Mouse (Mus musculus): ENCODE results near the gene Mybbp1a.

Gene Mybbp1a

DNA sequence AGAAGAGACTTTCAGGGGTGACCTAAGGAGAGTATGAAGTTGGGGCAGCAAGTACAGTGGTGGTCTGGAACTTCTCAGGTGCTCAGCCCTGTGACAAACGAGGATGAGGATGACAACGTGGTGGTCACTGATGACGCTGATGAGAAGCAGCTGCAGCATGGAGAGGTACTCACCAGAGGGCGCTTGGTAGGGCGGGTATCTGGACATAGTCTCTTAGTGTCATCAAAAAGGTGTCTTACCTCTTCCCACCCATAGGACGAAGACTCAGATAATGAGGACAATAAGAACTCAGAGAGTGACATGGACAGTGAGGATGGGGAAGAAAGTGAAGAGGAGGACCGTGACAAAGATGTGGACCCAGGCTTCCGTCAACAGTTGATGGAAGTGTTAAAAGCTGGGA lies 6.3 kb downstream of the Mybbp1a start:
- DNase-seq = no peak

DNA sequence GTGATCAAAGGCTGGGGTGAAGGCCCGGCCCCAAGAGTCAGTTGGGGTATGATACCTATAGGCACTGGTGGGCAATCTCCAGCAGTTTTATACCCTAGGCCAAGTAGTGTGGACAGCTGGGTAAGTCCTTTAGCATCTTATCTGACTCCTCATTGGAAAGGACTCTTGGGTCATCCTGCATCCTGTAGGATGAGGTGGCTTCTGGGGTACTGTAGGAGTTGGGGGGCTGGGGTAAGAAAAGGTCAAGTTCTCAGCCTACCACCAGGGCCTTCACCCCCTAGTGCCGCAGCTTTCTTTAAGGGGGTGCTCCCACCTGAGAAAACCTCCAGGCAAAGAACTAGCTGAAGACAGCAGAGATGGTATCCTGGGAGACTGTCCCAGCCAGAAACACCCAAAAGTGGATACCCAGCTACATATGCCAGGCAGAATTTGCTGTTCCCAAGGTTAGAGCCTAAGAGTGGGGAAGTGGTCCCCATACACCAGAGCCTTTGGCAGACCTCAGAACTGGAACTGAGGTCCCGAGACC lies 11.0 kb downstream of the Mybbp1a start:
- no peak for DNase-seq

DNA sequence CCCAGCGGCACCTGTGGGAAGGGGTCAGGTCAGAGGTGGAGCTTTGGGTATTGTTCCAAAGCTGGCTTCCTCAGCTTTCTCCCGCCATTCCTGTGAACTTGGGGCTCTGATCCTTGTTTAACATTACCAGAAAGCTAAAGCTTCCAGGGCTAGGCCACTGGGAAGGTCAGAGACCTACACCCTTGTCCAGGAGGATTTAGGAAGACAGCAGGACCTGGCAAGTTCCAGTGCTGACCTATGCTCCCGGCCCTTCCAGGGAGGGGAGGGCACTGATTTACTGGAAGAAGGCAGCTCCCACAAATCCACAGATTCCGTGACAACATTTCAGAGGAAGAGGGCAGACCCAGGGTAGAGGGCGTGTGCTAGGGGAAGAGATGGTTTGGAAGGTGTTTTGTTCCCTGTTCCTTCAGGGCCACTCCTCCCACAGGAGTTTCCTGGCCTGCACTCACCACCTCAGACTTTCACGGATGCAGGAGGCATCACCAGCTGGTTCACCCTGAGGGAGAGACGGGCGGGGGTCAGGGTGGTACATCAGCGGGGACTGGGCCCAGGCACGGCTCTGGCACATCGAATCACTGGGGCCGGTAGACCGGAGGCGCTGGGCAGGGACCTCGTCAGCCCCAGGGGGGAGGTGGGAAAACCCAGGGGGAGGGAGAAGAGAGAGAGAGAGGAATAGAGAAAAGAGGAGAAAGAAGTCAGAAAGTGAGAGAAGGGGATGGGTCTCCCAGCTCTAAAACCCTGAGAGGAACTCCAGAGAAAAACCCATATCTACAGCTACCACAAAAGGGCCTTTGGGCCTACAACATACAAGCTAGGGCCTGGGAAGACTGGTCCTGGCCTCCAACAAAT lies 12.2 kb downstream of the Mybbp1a start:
- no peak for DNase-seq

DNA sequence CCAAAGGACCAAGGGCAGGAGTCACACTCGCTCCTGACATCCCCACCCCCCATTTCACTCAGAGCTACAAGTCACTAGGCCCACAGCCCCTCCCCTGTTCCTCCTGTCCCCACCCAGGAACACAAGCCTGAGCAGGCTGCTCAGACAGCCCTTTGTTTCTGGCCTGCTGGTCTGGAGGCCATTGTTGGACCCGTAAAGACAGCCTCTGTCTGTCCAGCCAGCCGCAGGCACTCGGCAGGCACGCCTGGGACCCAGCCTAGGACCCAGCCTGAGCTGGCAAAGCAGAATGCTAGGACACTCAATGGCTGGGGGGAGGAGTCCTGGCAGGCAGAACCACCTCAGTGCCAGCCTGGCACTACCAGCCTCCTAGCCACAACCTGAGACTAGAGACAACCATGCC lies 14.5 kb downstream of the Mybbp1a start:
- DNase-seq = no peak

DNA sequence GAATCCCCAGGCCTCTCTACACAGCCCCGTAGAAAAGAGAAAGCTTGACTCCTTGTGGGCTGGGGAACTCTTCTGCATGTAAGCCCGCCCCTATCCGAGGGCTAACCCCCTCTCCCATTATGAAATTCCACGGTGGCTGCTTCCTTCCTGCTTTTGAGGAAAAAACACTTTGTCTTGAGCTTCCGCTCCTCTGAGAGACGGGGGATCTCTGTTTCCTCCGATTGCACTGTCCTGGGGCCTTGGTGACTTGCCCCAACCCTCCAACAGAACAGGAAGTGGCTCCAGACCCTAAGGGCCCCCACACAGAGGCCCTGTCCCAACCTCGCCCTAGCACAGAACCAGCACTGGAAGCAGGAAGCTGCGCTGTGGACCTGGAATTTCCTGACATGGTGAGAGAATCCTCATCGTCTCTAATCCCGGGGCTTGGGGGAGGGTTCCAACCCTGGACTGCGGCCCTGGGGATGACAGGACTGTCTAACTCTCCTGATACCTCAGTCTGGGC lies 16.9 kb downstream of the Mybbp1a start:
- peak; percentile 50 for DNase-seq

DNA sequence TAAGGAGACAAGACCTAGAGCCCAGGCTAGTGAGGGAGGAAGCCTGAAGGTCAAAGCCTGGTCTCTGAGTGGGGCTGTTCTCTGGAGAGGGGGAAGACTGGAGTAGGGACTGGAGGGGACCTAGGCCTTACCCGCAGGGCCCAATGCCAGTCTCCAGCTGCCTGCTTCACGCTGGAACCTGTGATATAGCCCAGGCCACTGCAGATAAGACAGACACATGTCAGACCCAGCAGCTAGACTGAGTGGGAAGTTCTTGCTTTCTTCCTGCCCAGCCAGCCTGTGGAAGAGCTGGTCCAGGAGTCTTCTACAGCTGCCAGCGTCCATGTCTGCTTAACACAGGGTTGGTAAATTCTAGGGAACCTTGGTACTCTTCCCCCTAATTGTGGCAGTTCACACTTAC lies 17.3 kb downstream of the Mybbp1a start:
- no peak for DNase-seq

DNA sequence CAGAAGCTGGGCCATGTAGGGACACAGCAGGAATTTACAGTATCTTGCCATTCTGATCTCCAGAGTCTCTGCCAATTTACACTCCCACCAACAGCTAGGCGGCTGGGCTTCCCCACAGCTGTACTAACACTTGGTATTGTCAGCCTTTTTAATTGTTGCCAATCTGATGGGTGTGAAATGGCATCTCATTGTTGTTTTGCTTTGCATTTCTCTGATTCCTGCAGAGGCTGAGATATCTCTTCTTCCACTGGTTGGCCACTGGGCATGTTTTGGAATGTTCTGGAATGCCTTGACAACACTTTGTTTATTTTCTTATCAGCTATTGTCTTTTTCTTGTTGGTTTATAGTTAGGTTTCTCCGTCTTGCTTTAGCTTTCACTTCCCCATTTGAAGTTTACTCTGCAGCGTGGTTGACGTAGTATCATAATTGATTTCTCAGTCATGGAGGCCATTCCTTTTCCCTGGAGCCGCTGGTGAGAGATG lies 20.4 kb downstream of the Mybbp1a start:
- no peak for DNase-seq

DNA sequence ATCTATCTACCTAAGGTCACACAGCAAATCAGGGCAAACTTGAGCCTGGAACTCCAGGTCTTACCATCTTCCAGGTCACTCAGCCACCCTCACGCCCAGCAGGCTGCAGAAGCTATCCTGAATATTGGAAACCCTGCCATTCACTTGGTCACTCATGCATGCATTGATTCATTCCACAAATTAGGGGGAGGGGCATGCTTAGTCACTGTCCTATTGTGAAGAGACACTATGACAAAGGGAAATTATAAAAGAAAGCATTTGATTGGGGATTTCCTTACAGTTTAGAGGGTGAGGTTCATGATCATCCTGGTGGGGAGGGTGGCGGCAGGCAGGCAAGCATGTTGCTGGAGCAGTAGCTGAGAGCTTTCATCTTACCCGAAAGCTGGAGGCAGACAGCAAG lies 23.7 kb downstream of the Mybbp1a start:
- DNase-seq = no peak

DNA sequence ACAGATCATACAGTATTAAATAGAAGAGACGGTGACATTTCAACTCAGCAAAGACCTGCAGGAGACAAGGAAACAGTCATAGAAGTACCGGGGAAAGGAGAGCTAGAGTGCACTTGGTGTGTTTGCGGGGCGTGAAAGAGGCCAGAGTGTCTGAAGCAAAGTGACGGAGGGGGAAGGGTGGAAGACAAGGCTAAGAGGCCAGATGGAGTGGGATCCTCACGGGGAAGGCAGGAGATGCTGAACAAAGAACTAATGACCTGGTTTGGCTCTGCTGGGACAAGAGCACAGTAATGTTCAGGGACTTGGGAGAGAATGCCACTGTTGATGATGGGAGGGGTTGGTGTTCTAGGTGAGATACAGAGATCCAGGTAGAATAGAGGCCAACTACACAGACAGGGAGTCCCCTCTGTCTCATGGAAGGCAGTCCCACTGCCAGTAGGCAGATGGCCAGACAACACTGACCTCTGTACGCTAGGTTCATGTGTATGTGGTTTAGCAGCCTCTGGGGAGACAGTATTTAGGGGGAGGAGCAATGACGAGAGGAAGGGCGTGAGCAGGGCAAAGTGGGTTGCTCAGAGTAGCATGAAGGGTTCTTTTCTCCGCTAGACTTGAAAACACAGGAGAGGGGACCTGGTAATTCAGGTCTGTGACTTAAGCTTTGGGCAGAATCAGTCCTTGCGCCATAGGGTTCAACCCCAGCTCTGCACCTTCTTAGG lies 25.0 kb downstream of the Mybbp1a start:
- no peak for DNase-seq

DNA sequence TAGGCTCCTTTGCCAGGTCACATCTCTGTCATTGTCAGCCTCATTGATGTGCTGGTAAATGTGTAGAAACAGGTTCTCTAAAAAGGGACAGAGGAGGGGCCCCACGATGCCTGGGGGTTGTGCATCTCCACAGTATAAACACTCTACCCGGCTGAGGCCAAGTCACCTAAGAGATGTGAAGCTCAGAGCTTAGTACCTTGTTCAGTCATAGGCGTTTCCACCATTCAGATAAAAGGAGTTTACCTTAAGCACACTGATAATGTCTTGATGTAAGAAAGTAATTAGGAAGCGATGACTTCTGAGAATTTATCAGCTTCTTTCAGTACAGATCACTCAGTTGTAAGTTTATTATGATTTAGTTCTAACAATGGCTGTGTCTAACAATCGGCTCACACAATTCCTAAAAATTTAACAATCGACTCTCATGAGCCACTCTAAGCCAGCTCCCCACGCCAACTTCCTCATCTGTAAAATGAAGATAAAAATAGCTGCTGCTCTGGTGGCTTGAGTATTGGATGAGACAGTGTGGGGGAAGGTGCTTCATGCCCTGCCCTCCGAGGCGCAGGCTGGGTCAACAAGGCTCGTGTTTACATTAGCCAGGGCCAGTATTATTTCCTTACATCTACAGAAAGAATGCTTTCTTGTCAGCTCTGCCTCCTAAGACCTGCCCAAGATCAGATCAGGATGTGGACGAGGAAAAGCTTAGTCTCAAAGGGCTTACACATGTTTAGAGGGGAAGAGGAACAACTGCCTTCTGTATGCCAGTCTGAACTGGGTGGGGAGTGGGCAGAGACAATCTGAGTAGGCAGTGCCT lies 25.7 kb downstream of the Mybbp1a start:
- DNase-seq = no peak

DNA sequence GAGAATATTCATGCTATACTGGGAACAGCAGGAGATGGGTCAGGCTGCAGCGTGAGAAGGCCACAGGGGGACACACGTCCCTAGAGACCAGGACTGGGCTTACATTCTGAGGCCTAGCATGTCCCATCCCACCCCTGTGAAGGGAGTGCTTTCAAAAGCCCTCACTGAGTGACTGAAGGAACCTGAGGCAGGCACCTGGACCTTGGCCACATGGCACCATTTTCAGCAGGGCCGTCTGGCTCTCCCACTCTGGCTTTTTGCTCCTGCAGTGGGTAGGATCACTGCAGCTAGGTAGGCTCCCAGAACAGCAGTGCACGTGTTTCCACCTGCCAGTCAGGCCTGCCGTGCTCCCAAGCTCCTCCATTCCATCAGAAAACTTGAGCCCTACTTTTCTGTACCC lies 27.4 kb downstream of the Mybbp1a start:
- DNase-seq = no peak

DNA sequence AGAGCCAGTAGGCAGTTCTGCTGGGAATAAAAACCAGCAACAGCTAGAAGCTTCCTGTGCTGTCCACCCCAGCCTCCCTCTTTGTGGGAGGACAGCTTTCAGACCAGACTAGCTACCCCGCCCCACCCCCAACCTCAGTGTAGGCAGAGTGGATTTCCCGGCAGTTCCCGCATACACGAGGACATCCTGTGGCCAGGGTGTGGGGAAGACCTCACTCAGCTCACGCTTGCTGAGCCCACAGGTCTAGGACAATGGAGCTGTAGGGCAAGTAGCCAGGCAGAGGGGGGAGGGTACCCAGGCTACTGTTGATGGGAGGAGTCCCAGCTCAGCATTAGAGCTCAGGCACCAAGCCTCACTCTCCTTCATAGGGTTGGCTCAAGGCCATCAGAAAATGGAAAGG lies 28.1 kb downstream of the Mybbp1a start:
- peak; percentile 75 for DNase-seq

DNA sequence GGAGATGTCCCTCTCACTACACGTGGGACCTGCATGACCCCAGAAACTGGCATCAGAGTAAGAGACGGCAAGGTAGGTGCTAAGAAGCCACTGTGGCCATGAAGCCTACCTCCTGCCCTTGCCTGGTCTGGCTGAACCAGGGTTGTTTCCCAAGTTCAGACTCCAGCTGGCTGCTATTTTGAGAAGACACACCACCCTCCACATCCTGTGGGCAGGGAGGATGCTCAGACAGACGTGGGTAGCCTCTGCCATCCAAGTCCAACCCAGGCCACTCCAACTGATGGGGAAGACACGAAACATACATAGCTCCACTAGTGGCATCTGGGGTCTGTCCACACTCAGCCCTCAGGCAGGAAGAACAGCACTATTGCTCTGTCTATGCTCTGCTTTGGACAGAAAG lies 28.8 kb downstream of the Mybbp1a start:
- DNase-seq = no peak

DNA sequence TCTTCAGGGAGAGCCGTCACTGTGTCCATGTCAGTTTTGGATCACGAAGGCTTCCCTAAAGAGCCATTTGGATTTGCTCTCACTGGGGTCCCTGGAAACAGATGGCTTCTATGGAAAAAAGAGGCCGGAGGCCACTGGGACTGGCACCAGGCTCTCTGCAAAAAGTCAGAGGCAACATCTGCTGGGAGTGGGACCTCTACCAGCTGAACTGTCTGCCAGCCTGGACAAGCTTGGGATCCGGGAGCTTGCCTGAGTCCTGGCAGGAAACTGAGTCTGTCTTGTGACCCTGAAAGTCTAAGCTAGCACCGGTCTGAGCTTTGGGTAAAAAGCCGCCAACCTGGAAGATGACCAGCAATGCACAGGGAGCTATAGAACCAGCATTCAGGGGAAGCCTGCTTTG lies 30.2 kb downstream of the Mybbp1a start:
- DNase-seq = no peak

DNA sequence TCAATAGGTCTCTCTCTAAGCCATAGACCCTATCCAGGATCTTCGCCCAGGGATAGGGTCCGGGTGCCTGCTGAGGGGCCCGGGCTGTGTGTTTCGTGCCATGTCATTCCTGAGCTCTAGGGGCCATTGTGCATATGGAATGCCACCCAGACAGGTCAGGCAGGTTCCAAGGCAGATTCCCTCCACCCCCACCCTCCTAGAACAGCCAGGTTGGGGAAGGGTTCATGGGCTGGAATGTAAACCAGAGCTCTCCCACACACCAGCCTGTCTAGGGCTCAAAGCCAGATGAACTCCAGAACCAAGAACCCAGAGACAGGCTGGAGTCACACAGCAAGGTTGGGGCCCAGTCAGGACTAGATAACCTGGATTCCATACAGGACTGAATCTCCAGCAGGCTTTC lies 32.4 kb downstream of the Mybbp1a start:
- DNase-seq = no peak

DNA sequence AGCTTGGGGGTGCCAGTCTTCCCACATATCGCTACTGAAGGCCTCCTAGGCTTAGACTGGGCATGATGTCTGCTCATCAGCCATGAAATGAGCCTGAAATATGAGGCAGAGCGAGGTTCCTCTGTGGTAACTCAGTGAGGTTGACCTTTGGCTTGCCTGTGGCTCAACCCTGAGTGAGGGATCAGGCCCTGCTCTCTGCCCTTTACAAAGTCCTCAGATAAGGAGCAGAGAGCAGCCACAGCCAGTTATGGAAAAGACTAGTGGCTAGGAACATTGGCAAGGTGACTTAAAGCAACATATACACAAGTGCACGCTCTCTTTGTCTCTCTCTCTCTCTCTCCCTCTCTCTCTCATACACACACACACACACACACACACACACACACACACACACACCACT lies 33.8 kb downstream of the Mybbp1a start:
- peak; percentile 40 for DNase-seq

DNA sequence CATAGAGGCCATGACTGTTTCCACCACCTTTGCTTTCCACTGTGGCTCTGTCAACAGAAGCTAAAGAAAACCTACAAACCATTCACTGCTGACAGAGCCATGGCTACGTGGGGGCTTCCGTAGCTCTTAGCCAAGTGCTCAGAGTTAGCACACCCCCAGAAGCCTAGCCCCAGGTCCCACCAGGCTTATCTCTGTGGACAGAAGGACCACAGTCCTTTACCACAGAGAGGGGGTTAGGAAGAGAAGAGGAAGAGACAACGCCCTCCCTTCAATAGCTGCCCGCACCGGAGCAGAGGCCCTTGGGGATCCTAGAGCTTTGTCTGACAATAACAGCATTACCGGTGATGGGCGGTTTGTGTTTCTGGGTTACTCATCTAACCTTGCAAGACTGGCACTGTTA lies 34.3 kb downstream of the Mybbp1a start:
- DNase-seq = no peak

DNA sequence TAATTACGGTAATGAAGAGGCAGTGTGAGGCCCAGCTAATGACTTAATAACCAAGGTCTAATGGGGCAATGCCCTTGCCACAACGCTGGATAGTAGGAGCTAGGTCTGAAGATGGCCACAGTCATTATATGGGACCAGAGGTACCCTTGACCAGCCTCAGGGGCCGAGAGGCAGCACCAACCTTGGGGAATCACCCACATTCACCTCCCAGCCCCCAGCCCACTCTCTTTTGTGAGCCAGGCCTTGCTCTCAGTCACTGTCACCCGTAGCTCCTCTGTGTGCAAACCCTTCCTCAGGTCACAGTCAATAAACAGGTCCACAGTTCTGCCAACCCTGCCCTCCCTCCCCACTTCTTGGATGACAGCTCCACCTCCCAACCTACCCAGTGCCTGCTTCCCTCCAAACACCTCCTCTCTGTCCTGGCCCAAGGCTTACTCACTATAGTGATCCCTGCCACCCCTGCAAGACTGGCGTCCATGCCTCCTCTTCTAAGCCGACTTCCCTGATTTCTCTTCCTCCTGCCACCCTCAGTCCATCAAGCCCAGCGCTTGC lies 35.0 kb downstream of the Mybbp1a start:
- DNase-seq = no peak

DNA sequence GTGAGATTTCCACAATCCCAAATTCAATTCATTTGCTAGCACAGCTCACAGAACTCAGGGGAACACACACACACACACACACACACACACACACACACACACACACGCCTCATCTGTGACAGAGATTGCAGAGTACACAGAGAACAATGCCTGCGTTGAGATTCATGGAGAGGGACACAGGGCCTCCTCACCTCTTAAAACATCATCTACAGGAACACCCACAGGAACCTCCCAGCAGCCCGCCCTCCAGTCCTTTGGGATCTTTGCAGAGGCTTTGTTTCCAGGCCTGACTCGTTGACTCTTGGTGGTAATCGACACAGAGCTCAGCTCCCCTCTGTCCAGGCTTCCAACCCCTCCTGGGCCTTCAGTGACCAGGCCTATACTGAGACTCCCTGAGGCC lies 36.0 kb downstream of the Mybbp1a start:
- DNase-seq = no peak

DNA sequence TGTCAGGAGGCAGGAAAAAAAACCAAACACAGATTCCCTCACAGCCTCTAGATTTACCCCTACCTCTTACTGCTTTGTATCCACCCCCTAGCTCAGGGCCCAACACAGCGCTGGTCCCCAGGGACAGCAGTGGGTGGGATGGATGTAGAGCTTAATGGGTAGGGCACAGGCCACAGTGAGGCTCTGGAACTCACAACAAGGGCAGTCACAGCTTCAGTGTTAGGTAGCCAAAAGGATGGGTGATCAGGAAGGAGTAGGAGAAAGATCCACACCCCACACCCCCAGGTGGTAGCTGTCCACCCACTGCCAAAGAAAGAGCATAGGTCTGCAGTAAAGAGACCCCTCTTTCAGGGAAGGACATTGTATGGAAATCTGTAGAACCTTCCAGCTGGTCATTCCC lies 36.5 kb downstream of the Mybbp1a start:
- DNase-seq = no peak

DNA sequence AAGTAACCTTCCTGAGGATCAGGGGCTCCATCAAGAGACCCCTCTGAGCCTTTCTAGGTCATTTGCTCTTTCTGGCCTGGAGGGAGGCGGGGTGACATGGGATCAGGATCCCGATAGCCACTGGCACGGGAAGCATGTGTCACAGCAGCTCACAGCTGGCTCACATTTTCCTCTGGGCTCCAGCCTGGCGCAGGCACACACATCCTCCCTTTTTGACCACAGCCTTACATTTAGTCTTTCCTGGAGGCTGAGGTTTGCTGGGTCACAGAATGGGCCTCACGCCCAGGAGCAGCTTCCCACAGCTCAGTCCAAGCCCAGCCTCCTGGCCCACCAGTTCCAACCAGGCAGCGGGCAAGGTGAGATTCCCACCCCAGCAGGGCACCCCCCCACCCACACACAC lies 37.1 kb downstream of the Mybbp1a start:
- peak; percentile 29 for DNase-seq

DNA sequence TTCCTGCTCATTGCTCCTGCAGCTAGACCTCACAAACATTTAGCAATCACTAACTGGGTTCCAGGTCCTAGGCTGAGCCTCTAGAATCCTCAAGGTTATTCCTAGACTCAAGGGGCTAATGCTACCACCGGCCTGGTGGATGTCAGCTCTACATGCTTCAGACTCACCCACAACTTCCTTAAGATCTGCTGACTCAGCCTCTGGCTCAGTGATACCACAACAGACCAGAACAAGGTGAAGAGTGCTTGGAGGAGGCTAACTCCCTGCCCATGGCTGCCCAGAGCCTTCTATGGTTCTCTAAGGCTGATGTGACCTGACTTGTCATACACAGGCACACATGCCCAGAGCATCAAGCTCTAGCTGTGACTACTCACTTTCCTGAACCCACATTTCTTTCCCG lies 38.3 kb downstream of the Mybbp1a start:
- DNase-seq = no peak

DNA sequence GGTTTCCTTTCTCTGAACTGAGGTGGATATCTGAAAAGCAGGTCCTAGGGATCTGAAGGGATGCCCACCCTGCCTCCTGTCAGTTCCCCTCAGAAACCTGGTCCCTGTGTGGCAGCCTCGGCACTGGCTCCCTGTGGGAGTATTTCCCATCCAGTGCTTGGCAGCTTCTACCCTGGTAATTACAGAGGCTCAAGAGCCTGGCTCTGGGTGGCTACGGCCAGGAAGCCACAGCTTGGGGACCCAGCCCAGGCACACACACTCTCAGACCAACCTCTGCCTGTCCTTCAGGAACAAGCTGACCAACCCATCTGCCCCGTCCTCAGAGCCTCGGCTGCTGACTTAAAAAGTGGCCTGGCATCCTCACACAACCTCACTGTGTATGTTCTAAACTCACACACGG lies 40.2 kb downstream of the Mybbp1a start:
- DNase-seq = no peak

All from kidney, adult 18-20 months (tissue).